Mouse (Mus musculus) small intestine, adult 2 months (tissue): Measurements from ENCODE around the gene Sept9.

ENCODE experiments used
- CTCF ChIP-seq: fragments of 200-500 bp; IDR thresholded peaks from 2 replicates; pipeline ENCODE4 v1.5.1; 2012; ENCODE audit warnings: low read depth, mild to moderate bottlenecking, control low read depth, inconsistent platforms, low read length, moderate library complexity, mixed read lengths; ENCODE audit not compliant: insufficient replicate concordance, insufficient read length; ENCODE audit errors: extremely low read depth
- POLR2A ChIP-seq: fragments of 200-500 bp; IDR thresholded peaks from 2 replicates; pipeline ENCODE4 v1.6.1; 2012; ENCODE audit warnings: low read depth, mild to moderate bottlenecking, control low read depth, inconsistent platforms, low read length, moderate library complexity

DNA sequence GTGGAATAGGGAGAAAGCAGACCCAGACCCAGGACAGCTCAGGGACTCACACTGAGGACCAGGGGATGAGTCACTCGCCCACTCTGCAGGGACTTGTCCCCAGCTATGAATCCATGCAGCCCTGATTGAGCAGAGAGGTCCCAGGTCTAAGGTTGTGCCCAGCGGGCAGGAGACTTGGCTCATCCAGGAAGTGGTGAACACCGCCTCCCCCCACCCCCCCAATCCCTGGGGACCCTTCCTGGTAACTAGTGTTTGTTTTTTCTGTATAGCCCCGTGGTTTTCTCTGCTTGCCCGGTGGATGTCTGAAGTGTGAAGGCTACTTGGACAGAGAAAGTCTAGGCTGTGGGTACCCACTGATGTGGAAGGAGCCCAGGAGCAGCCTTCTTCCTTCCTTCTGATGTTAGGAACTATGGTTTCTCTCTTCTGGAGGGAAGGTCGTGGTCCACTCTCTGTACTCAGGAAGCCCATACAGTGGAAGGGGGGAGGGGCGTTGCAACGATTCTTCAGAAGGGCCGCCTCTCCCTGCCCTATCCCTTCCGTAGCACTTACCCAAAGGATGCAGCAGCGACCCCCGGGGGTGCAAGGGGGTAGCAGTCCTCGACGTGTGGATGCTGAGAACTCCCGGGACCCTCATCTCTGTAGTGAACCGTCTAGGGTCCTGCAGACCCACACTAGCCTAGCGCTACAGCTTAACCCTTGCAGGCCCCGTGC, 66.0 kb downstream of the Sept9 start:
- TF ChIP-seq POLR2A = no peak
- TF ChIP-seq CTCF = no peak
